Mouse (Mus musculus): ENCODE measurements around the gene Birc5.

- TF ChIP-seq CTCF (IDR thresholded peaks at IDR 0.05; ENCODE audit: borderline replicate concordance, extremely low read depth, insufficient read depth, insufficient read length) = no peak
- TF ChIP-seq POLR2A (IDR thresholded peaks at IDR 0.05; ENCODE audit: borderline replicate concordance, extremely low read depth, insufficient read depth, insufficient read length, poor library complexity, severe bottlenecking) = no peak
Observed at GRCm38 (mm10) chr11:117902282-117902681, 53.2 kb downstream of the Birc5 start.

All from brain, embryonic 14.5 days (tissue).